Comparison of ENCODE assay signal across 10 mouse cellular contexts in the genomic region with DNA sequence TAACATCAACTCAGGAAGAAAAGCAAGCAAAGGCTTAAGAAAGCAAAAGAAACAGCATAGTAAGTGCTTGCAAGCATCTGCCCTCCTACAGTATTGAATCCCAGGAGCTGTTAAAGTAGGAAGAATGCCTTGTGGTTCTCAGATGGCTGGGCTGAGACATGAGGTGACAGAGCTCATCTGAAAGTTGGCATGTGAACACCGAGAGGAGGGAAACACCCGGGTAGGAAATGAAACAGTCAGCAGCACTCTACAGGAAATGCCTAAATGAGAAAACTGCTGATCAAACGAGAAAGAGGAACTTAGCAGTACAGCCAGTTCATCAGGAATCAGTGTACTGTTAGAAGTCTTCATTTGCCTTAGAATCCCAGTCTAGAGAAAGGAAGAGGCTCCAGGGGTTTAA.
A peak's percentile ranks its signal among the peaks of the same experiment; 100 is the strongest.
DNase-seq lines count a peak whose midpoint lies in the region; ATAC-seq and TF ChIP-seq lines count a peak whose summit lies in the region.
"Had no signal": no experiment of that assay in that cellular context is flagged by ENCODE, and none has a peak within 500 bp of the region (broad histone marks: within the 10 kb centered on the region; RNA-seq: fewer than 3 reads in every experiment).

No protein-coding gene starts in this region.

- H3K27ac ChIP-seq in forebrain, embryonic 15.5 days (replicated peaks): 0 out of 2 replicates have a peak overlapping the region, but pooled peaks have one; percentile 5
- no peak overlapping the region for H3K27ac ChIP-seq in forebrain, embryonic 10.5 days
- no peak overlapping the region; the same call in 1 of the 2 replicates for H3K27ac ChIP-seq in lung, embryonic 14.5 days (ENCODE audit: low read depth)
- H3K27ac ChIP-seq in kidney, embryonic 16.5 days (ENCODE audit: low read length): peak overlapping the region; percentile 43; the same call in 1 of the 2 replicates
- H3K27ac ChIP-seq: embryonic facial prominence, embryonic 15.5 days; limb, embryonic 13.5 days had no signal

- peaks cover 13% of the 10 kb centered on the region for H3K4me1 ChIP-seq in forebrain, embryonic 15.5 days
- H3K4me1 ChIP-seq in forebrain, embryonic 10.5 days: peaks cover 8% of the 10 kb centered on the region; the same call in 1 of the 2 replicates
- H3K4me1 ChIP-seq in lung, embryonic 14.5 days (ENCODE audit: insufficient read depth): peaks cover 10% of the 10 kb centered on the region
- peaks cover 7% of the 10 kb centered on the region for H3K4me1 ChIP-seq in lung, adult 2 months (ENCODE audit: control insufficient read depth, insufficient read depth, low read length)
- peaks cover 15% of the 10 kb centered on the region for H3K4me1 ChIP-seq in kidney, embryonic 16.5 days (ENCODE audit: insufficient read depth, low read length)

- no peaks in the 10 kb centered on the region for H3K9me3 ChIP-seq in forebrain, embryonic 15.5 days
- no peaks in the 10 kb centered on the region for H3K9me3 ChIP-seq in forebrain, embryonic 10.5 days
- H3K9me3 ChIP-seq in lung, embryonic 14.5 days (ENCODE audit: low read depth, low read length): no peaks in the 10 kb centered on the region
- H3K9me3 ChIP-seq in kidney, embryonic 16.5 days (ENCODE audit: low read length): no peaks in the 10 kb centered on the region
- H3K9me3 ChIP-seq: embryonic facial prominence, embryonic 15.5 days; limb, embryonic 13.5 days had no signal

- no peak overlapping the region for H3K9ac ChIP-seq in forebrain, embryonic 15.5 days (replicated peaks)
- H3K9ac ChIP-seq in lung, embryonic 14.5 days: no peak overlapping the region
- H3K9ac ChIP-seq in kidney, embryonic 16.5 days (replicated peaks; ENCODE audit: low read length): no peak overlapping the region
- H3K9ac ChIP-seq: embryonic facial prominence, embryonic 15.5 days; limb, embryonic 13.5 days had no signal

- no peak for ATAC-seq in forebrain, embryonic 15.5 days (replicated peaks)
- no peak for ATAC-seq in lung, embryonic 14.5 days (ENCODE audit: insufficient read depth)
- no peak for ATAC-seq in kidney, embryonic 16.5 days (ENCODE audit: low FRiP score, low TSS enrichment)

- WGBS in forebrain, embryonic 15.5 days: 66% methylated on average over 3 of the region's 3 CpGs
- 72% methylated on average over 3 of the region's 3 CpGs for WGBS in forebrain, embryonic 10.5 days
- 21% methylated on average over 3 of the region's 3 CpGs for WGBS in lung, embryonic 14.5 days
- 10% methylated on average over 3 of the region's 3 CpGs for WGBS in lung, adult 2 months
- WGBS in kidney, embryonic 16.5 days: 23% methylated on average over 3 of the region's 3 CpGs

- H3K4me3 ChIP-seq in forebrain, embryonic 15.5 days: no peak overlapping the region
- no peak overlapping the region for H3K4me3 ChIP-seq in forebrain, embryonic 10.5 days
- H3K4me3 ChIP-seq in lung, embryonic 14.5 days (ENCODE audit: low read depth, low read length): no peak overlapping the region
- H3K4me3 ChIP-seq in lung, adult 2 months (replicated peaks; ENCODE audit: extremely low read depth, low read depth, low read length): no peak overlapping the region
- no peak overlapping the region for H3K4me3 ChIP-seq in kidney, embryonic 16.5 days (ENCODE audit: low read length)
- H3K4me3 ChIP-seq: embryonic facial prominence, embryonic 15.5 days; limb, embryonic 13.5 days had no signal

- TF ChIP-seq CTCF in lung, embryonic 14.5 days (IDR thresholded peaks at IDR 0.05; ENCODE audit: low read depth): no peak
- no peak for TF ChIP-seq CTCF in lung, adult 2 months (IDR thresholded peaks at IDR 0.05; ENCODE audit: insufficient read depth, low read length)

- DNase-seq in forebrain, embryonic 10.5 days (ENCODE audit: extremely low spot score, low spot score): no peak
- DNase-seq in lung, embryonic 14.5 days: peak; percentile 31
- DNase-seq in lung, adult 2 months: no peak
- DNase-seq in spleen, postnatal 36 days (ENCODE audit: low spot score in 2 of 2): peak; percentile 71 to 77
- DNase-seq in ovary, postnatal 14 days (ENCODE audit: low spot score): no peak
- DNase-seq in right cerebral cortex, postnatal 4 days: no peak

- H3K4me2 ChIP-seq in forebrain, embryonic 15.5 days (replicated peaks): no peak overlapping the region
- H3K4me2 ChIP-seq in lung, embryonic 14.5 days: no peak overlapping the region
- H3K4me2 ChIP-seq in kidney, embryonic 16.5 days (replicated peaks; ENCODE audit: low read depth, low read length): no peak overlapping the region
- H3K4me2 ChIP-seq: embryonic facial prominence, embryonic 15.5 days; limb, embryonic 13.5 days had no signal

- H3K36me3 ChIP-seq in forebrain, embryonic 15.5 days: no peaks in the 10 kb centered on the region
- no peaks in the 10 kb centered on the region for H3K36me3 ChIP-seq in forebrain, embryonic 10.5 days (replicated peaks)
- H3K36me3 ChIP-seq in lung, embryonic 14.5 days (ENCODE audit: insufficient read depth): no peaks in the 10 kb centered on the region
- no peaks in the 10 kb centered on the region for H3K36me3 ChIP-seq in kidney, embryonic 16.5 days (ENCODE audit: insufficient read depth, low read length)
- H3K36me3 ChIP-seq: embryonic facial prominence, embryonic 15.5 days; limb, embryonic 13.5 days had no signal

- no peaks in the 10 kb centered on the region for H3K27me3 ChIP-seq in forebrain, embryonic 15.5 days
- H3K27me3 ChIP-seq in forebrain, embryonic 10.5 days (ENCODE audit: poor library complexity, severe bottlenecking): no peaks in the 10 kb centered on the region
- no peaks in the 10 kb centered on the region for H3K27me3 ChIP-seq in lung, embryonic 14.5 days (ENCODE audit: insufficient read depth, low read length)
- H3K27me3 ChIP-seq in kidney, embryonic 16.5 days (ENCODE audit: insufficient read depth, low read length): no peaks in the 10 kb centered on the region
- H3K27me3 ChIP-seq: embryonic facial prominence, embryonic 15.5 days; limb, embryonic 13.5 days had no signal

- no peak for TF ChIP-seq POLR2A in lung, adult 2 months (IDR thresholded peaks at IDR 0.05; ENCODE audit: borderline replicate concordance, extremely low read depth, low read depth, low read length)

Comparison
In these comparisons a context has a peak if more than half of its experiments do, and no peak if none do; other contexts are left out.
1. H3K27ac ChIP-seq: peak in forebrain, embryonic 15.5 days (single experiment) and kidney, embryonic 16.5 days (single experiment); none in forebrain, embryonic 10.5 days (single experiment) and lung, embryonic 14.5 days (single experiment).
2. DNase-seq: peak in lung, embryonic 14.5 days (single experiment) and spleen, postnatal 36 days (2 of 2); none in forebrain, embryonic 10.5 days (single experiment), lung, adult 2 months (single experiment), ovary, postnatal 14 days (single experiment) and right cerebral cortex, postnatal 4 days (single experiment).